In genomic region chr17:42276861-42277260, GRCm38 (mm10) we compare ENCODE assay signal across 35 mouse cellular contexts. TPM values are rescaled to one million over a fixed set of nuclear protein-coding genes. Genes with fewer than 3 reads are reported as not detected.
A peak's percentile ranks its signal among the peaks of the same experiment; 100 is the strongest.
DNase-seq lines count a peak whose midpoint lies in the region; ATAC-seq and TF ChIP-seq lines count a peak whose summit lies in the region.
"Had no signal": no experiment of that assay in that cellular context is flagged by ENCODE, and none has a peak within 500 bp of the region (broad histone marks: within the 10 kb centered on the region; RNA-seq: fewer than 3 reads in every experiment).

No protein-coding gene starts in this region.

- no peak for TF ChIP-seq CTCF in layer of hippocampus, adult 2 months (conservative IDR thresholded peaks at IDR 0.05)

- no peak overlapping the region for H3K9ac ChIP-seq in midbrain, embryonic 14.5 days (replicated peaks; ENCODE audit: low read length)
- H3K9ac ChIP-seq: forebrain, embryonic 13.5 days; heart, embryonic 13.5 days; hindbrain, embryonic 15.5 days; limb, embryonic 13.5 days; lung, embryonic 15.5 days; midbrain, embryonic 12.5 days; neural tube, embryonic 15.5 days had no signal

- peak; percentile 89 for ATAC-seq in frontal cortex, adult (ENCODE audit: low TSS enrichment)
- ATAC-seq in midbrain, embryonic 14.5 days (ENCODE audit: low FRiP score, low TSS enrichment), result no peak
- ATAC-seq in granulocyte monocyte progenitor cell, adult 5-6 weeks (replicated peaks; ENCODE audit: poor library complexity, severe bottlenecking), result no peak
- ATAC-seq: forebrain, embryonic 13.5 days had no signal

- H3K27ac ChIP-seq in midbrain, embryonic 14.5 days (replicated peaks; ENCODE audit: low read depth, low read length), result no peak overlapping the region
- no peak overlapping the region for H3K27ac ChIP-seq in midbrain, embryonic 10.5 days (replicated peaks)
- peak overlapping the region; percentile 68 for H3K27ac ChIP-seq in layer of hippocampus, adult 2 months
- H3K27ac ChIP-seq in heart, embryonic 10.5 days, result no peak overlapping the region
- H3K27ac ChIP-seq: forebrain, embryonic 13.5 days; heart, adult 2 months; heart, embryonic 13.5 days; hindbrain, embryonic 15.5 days; left cerebral cortex, adult 2 months; limb, embryonic 13.5 days; lung, embryonic 15.5 days; midbrain, embryonic 12.5 days; neural tube, embryonic 15.5 days; stomach, postnatal 0 days had no signal

- no peak overlapping the region for H3K4me3 ChIP-seq in midbrain, embryonic 14.5 days (replicated peaks; ENCODE audit: low read depth, low read length)
- H3K4me3 ChIP-seq in midbrain, embryonic 10.5 days, result no peak overlapping the region
- H3K4me3 ChIP-seq in layer of hippocampus, adult 2 months, result no peak overlapping the region
- no peak overlapping the region for H3K4me3 ChIP-seq in heart, embryonic 10.5 days
- H3K4me3 ChIP-seq: forebrain, embryonic 13.5 days; heart, adult 2 months; heart, embryonic 13.5 days; hindbrain, embryonic 15.5 days; left cerebral cortex, adult 2 months; limb, embryonic 13.5 days; lung, embryonic 15.5 days; midbrain, embryonic 12.5 days; neural tube, embryonic 15.5 days had no signal

- no peak overlapping the region for H3K4me2 ChIP-seq in midbrain, embryonic 14.5 days (ENCODE audit: low read length)
- H3K4me2 ChIP-seq: forebrain, embryonic 13.5 days; heart, embryonic 13.5 days; hindbrain, embryonic 15.5 days; limb, embryonic 13.5 days; liver, embryonic 11.5 days; lung, embryonic 15.5 days; midbrain, embryonic 12.5 days; neural tube, embryonic 15.5 days had no signal

- WGBS in midbrain, embryonic 14.5 days, result 66% methylated on average over 2 of the region's 2 CpGs
- WGBS in midbrain, embryonic 10.5 days, result 87% methylated on average over 2 of the region's 2 CpGs
- WGBS in heart, embryonic 10.5 days, result 71% methylated on average over 2 of the region's 2 CpGs

- no peaks in the 10 kb centered on the region for H3K27me3 ChIP-seq in midbrain, embryonic 14.5 days (ENCODE audit: control insufficient read depth, insufficient read depth, low read length)
- H3K27me3 ChIP-seq in midbrain, embryonic 10.5 days (ENCODE audit: low read depth, poor library complexity, severe bottlenecking), result no peaks in the 10 kb centered on the region
- H3K27me3 ChIP-seq in heart, embryonic 10.5 days (ENCODE audit: insufficient read depth, poor library complexity, severe bottlenecking), result no peaks in the 10 kb centered on the region
- H3K27me3 ChIP-seq: CH12.LX; forebrain, embryonic 13.5 days; heart, embryonic 13.5 days; hindbrain, embryonic 15.5 days; limb, embryonic 13.5 days; lung, embryonic 15.5 days; midbrain, embryonic 12.5 days; neural tube, embryonic 15.5 days had no signal

- H3K4me1 ChIP-seq in midbrain, embryonic 14.5 days (ENCODE audit: control insufficient read depth, insufficient read depth, low read length), result no peaks in the 10 kb centered on the region
- H3K4me1 ChIP-seq in midbrain, embryonic 10.5 days, result no peaks in the 10 kb centered on the region
- no peaks in the 10 kb centered on the region for H3K4me1 ChIP-seq in heart, embryonic 10.5 days
- H3K4me1 ChIP-seq: forebrain, embryonic 13.5 days; heart, embryonic 13.5 days; hindbrain, embryonic 15.5 days; limb, embryonic 13.5 days; lung, embryonic 15.5 days; midbrain, embryonic 12.5 days; neural tube, embryonic 15.5 days had no signal

- H3K9me3 ChIP-seq in midbrain, embryonic 14.5 days (ENCODE audit: control insufficient read depth, low read length), result no peaks in the 10 kb centered on the region
- no peaks in the 10 kb centered on the region for H3K9me3 ChIP-seq in midbrain, embryonic 10.5 days (replicated peaks)
- H3K9me3 ChIP-seq in heart, embryonic 10.5 days, result no peaks in the 10 kb centered on the region
- H3K9me3 ChIP-seq: forebrain, embryonic 13.5 days; heart, embryonic 13.5 days; hindbrain, embryonic 15.5 days; limb, embryonic 13.5 days; lung, embryonic 15.5 days; midbrain, embryonic 12.5 days; neural tube, embryonic 15.5 days had no signal

- no peaks in the 10 kb centered on the region for H3K36me3 ChIP-seq in midbrain, embryonic 14.5 days (ENCODE audit: control insufficient read depth, insufficient read depth, low read length)
- no peaks in the 10 kb centered on the region for H3K36me3 ChIP-seq in midbrain, embryonic 10.5 days
- H3K36me3 ChIP-seq in heart, embryonic 10.5 days, result no peaks in the 10 kb centered on the region
- H3K36me3 ChIP-seq: G1E; heart, embryonic 13.5 days; hindbrain, embryonic 15.5 days; limb, embryonic 13.5 days; lung, embryonic 15.5 days; midbrain, embryonic 12.5 days; neural tube, embryonic 15.5 days had no signal

- no peak for DNase-seq in frontal cortex, postnatal 10 days (ENCODE audit: low spot score in 2 of 2)
- peak; percentile 2 for DNase-seq in midbrain, embryonic 14.5 days
- no peak for DNase-seq in midbrain, embryonic 10.5 days (ENCODE audit: low spot score)
- peak; percentile 39 to 61 for DNase-seq in layer of hippocampus, adult 2 months (ENCODE audit: low spot score in 2 of 2)
- DNase-seq in telencephalon, adult 2 months (ENCODE audit: low read depth, low spot score), result peak; percentile 32
- DNase-seq in heart, embryonic 10.5 days (ENCODE audit: low spot score), result no peak
- DNase-seq: adrenal gland, postnatal 25 days; cerebellum, adult 2 months; cerebellum, postnatal 25 days; gastrocnemius, postnatal 25 days; heart, adult 2 months; heart, postnatal 10 days; kidney, adult 2 months; kidney, postnatal 36 days; right cerebral cortex, postnatal 4 days; thymus, adult 2 months; thymus, postnatal 36 days had no signal

RNA-seq across cellular contexts. Expression of gene Ptchd4, which starts 38.9 kb away (rescaled TPM):
- polyA plus RNA-seq in midbrain, embryonic 14.5 days (2014; fragmentation: Nextera tagmentation; extraction: Ambion mirVana), result 9.4 and 11.4 TPM in 2 replicates
- polyA plus RNA-seq in midbrain, embryonic 10.5 days (2016; fragmentation: Nextera tagmentation; extraction: Ambion mirVana), result 1.5 and 2.0 TPM in 2 replicates
- total RNA-seq in layer of hippocampus, adult 2 months (2021), result 10 to 100 TPM; 11.9 to 12.1 TPM
- 0.16 and 0.31 TPM in 2 replicates for polyA plus RNA-seq in heart, embryonic 10.5 days (2016; fragmentation: Nextera tagmentation; extraction: Ambion mirVana)
- total RNA-seq in granulocyte monocyte progenitor cell, adult 5-6 weeks (2014; fragmentation: Nextera tagmentation), result not detected in 2 replicates
- not detected in 2 replicates for total RNA-seq in granulocyte monocyte progenitor cell, adult 5-6 weeks (2017)
- total RNA-seq: adrenal gland, postnatal 25 days; CH12.LX; gastrocnemius, adult 18-20 months; heart, adult 2 months; heart, postnatal 10 days; hematopoietic stem cell, adult 5-6 weeks had no signal
- polyA plus RNA-seq: G1E; heart, adult 2 months; liver, embryonic 16.5 days; spleen, adult 2 months; thymus, adult 2 months had no signal

Comparison
In these comparisons a context has a peak if more than half of its experiments do, and no peak if none do; other contexts are left out.
1. DNase-seq: peak in midbrain, embryonic 14.5 days (single experiment), layer of hippocampus, adult 2 months (2 of 2) and telencephalon, adult 2 months (single experiment); none in frontal cortex, postnatal 10 days (0 of 2), midbrain, embryonic 10.5 days (single experiment) and heart, embryonic 10.5 days (single experiment).